Mouse (Mus musculus): ENCODE measurements around the gene Gm45711. TPM values are rescaled to one million over a fixed set of nuclear protein-coding genes. Genes with fewer than 3 reads are reported as not detected.

The Gm45711 gene
- polyA plus RNA-seq, 1 experiment: not detected

GRCm38 (mm10) chr8:104234573-104234972, 75.3 kb downstream of the Gm45711 start:
- no peak overlapping the region for H3K4me3 ChIP-seq (ENCODE audit: insufficient read depth, low read depth, low read length)
- no peaks in the 10 kb centered on the region for H3K4me1 ChIP-seq (ENCODE audit: control insufficient read depth, insufficient read depth, insufficient read length, low read length)
- H3K27ac ChIP-seq (replicated peaks; ENCODE audit: low read depth, low read length): no peak overlapping the region

- no peaks in the 10 kb centered on the region for H3K4me1 ChIP-seq (ENCODE audit: control insufficient read depth, insufficient read depth, insufficient read length, low read length)
- H3K4me3 ChIP-seq (ENCODE audit: insufficient read depth, low read depth, low read length): no peak overlapping the region
- H3K27ac ChIP-seq (replicated peaks; ENCODE audit: low read depth, low read length): no peak overlapping the region
Measured at GRCm38 (mm10) chr8:104232919-104233318, 77.0 kb downstream of the Gm45711 start.

GRCm38 (mm10) chr8:104232039-104232438, 77.8 kb downstream of the Gm45711 start:
- Histone ChIP-seq H3K4me3 (ENCODE audit: insufficient read depth, low read depth, low read length) (no peak overlapping the region), H3K27ac (replicated peaks; ENCODE audit: low read depth, low read length) (no peak overlapping the region), H3K4me1 (ENCODE audit: control insufficient read depth, insufficient read depth, insufficient read length, low read length) (no peaks in the 10 kb centered on the region)

Other genes with a start within 250 kb of the Gm45711 start
- gene Cdh5, start 208.5 kb downstream of the Gm45711 start, polyA plus RNA-seq (2012; ENCODE audit: insufficient read depth, insufficient read length, missing spikeins): 53.4 and 61.0 TPM in 2 replicates
- gene Bean1, start 139.6 kb downstream of the Gm45711 start, polyA plus RNA-seq (2012; ENCODE audit: insufficient read depth, insufficient read length, missing spikeins): 0.54 TPM in 1 of 2 replicates, not detected in the other
- 13.1 and 16.8 TPM in 2 replicates for gene Tk2, start 61.5 kb downstream of the Gm45711 start, polyA plus RNA-seq (2012; ENCODE audit: insufficient read depth, insufficient read length, missing spikeins)
- gene Cklf, start 59.2 kb downstream of the Gm45711 start, polyA plus RNA-seq (2012; ENCODE audit: insufficient read depth, insufficient read length, missing spikeins): 3.8 TPM in 1 of 2 replicates, not detected in the other
- not detected in 2 replicates for gene Cmtm2a, start 16.9 kb downstream of the Gm45711 start, polyA plus RNA-seq (2012; ENCODE audit: insufficient read depth, insufficient read length, missing spikeins)
- not detected in 2 replicates for gene Cmtm1, start 64 bp upstream of the Gm45711 start, polyA plus RNA-seq (2012; ENCODE audit: insufficient read depth, insufficient read length, missing spikeins)
- not detected in 2 replicates for gene Gm11020, start 11.5 kb upstream of the Gm45711 start, polyA plus RNA-seq (2012; ENCODE audit: insufficient read depth, insufficient read length, missing spikeins)
- gene Cmtm2b, start 12.1 kb upstream of the Gm45711 start, polyA plus RNA-seq (2012; ENCODE audit: insufficient read depth, insufficient read length, missing spikeins): not detected in 2 replicates
- gene Cmtm3, start 29.3 kb upstream of the Gm45711 start, polyA plus RNA-seq (2012; ENCODE audit: insufficient read depth, insufficient read length, missing spikeins): 12.1 and 15.1 TPM in 2 replicates
- gene Cmtm4, start 85.7 kb upstream of the Gm45711 start, polyA plus RNA-seq (2012; ENCODE audit: insufficient read depth, insufficient read length, missing spikeins): 21.5 and 32.4 TPM in 2 replicates
- gene Dync1li2, start 133.0 kb upstream of the Gm45711 start, polyA plus RNA-seq (2012; ENCODE audit: insufficient read depth, insufficient read length, missing spikeins): 29.1 and 29.3 TPM in 2 replicates
- not detected in 2 replicates for gene Terb1, start 199.8 kb upstream of the Gm45711 start, polyA plus RNA-seq (2012; ENCODE audit: insufficient read depth, insufficient read length, missing spikeins)
- gene Nae1, start 224.6 kb upstream of the Gm45711 start, polyA plus RNA-seq (2012; ENCODE audit: insufficient read depth, insufficient read length, missing spikeins): 33.8 and 36.6 TPM in 2 replicates
- 2.8 and 3.6 TPM in 2 replicates for gene Car7, start 224.6 kb upstream of the Gm45711 start, polyA plus RNA-seq (2012; ENCODE audit: insufficient read depth, insufficient read length, missing spikeins)

Data from brown adipose tissue, adult 24 weeks (tissue).